In the genomic region with DNA sequence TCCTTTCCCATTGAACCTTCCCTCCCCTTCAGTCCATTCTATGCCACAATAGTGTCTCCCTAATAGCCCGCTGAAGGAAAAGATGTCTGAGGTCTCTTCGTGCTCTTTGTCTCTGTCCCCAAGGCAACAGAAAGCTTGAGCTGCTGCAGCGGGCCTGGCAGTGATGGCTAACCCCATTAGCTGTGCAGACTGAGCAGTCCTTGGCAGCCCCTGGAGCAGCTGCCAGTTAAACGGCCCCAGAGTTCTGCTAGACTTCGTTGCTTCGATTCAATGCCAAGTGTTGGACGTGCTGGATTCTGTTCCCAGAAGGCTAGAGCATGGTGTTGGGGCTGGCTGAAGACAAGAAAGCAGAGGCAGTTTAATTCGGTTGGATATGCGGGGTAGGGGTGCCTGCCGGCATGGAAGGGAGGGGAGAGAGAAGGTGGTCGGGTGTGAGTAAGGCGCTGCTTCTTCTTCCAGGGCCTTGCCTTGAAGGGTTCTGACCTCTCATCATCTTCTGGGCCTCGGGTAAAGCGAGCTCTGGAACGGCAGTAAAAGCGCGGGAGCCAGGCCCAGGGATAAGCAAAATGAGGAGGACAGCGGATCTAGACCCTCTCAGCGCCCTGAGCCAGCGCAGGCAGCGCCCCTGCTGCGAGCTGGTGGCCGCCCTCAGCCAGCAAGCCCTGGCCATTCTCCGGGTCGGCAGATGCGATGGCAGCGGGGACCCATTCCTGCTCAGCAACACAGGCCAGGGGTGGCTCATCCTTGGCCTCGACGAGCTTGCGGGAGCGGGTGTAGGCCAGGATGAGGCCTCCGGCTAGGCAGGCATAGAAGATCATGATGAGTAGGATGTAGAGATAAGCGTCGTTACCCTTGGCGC, we compare ENCODE assay signal across 7 mouse cellular contexts. TPM values are rescaled to one million over a fixed set of nuclear protein-coding genes. Genes with fewer than 3 reads are reported as not detected.
DNase-seq lines count a peak whose midpoint lies in the region; ATAC-seq and TF ChIP-seq lines count a peak whose summit lies in the region.

No protein-coding gene starts in this region.

- no peaks in the 10 kb centered on the region for H3K36me3 ChIP-seq in lung, embryonic 14.5 days (ENCODE audit: insufficient read depth)
- no peaks in the 10 kb centered on the region for H3K36me3 ChIP-seq in embryonic facial prominence, embryonic 12.5 days
- H3K36me3 ChIP-seq in hindbrain, embryonic 16.5 days (ENCODE audit: control insufficient read depth, insufficient read depth, low read length) = no peaks in the 10 kb centered on the region
- no peaks in the 10 kb centered on the region for H3K36me3 ChIP-seq in midbrain, embryonic 12.5 days

- no peaks in the 10 kb centered on the region for H3K4me1 ChIP-seq in lung, embryonic 14.5 days (ENCODE audit: insufficient read depth)
- H3K4me1 ChIP-seq in embryonic facial prominence, embryonic 12.5 days = no peaks in the 10 kb centered on the region
- H3K4me1 ChIP-seq in hindbrain, embryonic 16.5 days (ENCODE audit: control insufficient read depth, insufficient read depth, low read depth, low read length) = peaks cover 3% of the 10 kb centered on the region; the same call in 1 of the 2 replicates
- H3K4me1 ChIP-seq in midbrain, embryonic 12.5 days = peaks cover 10% of the 10 kb centered on the region; the same call in 1 of the 2 replicates

- H3K9me3 ChIP-seq in lung, embryonic 14.5 days (ENCODE audit: low read depth, low read length) = no peaks in the 10 kb centered on the region
- H3K9me3 ChIP-seq in embryonic facial prominence, embryonic 12.5 days = no peaks in the 10 kb centered on the region
- H3K9me3 ChIP-seq in hindbrain, embryonic 16.5 days (ENCODE audit: control insufficient read depth, low read length) = no peaks in the 10 kb centered on the region
- H3K9me3 ChIP-seq in midbrain, embryonic 12.5 days = no peaks in the 10 kb centered on the region

- H3K4me2 ChIP-seq in lung, embryonic 14.5 days = peak overlapping the region; percentile 61
- peak overlapping the region; percentile 57 for H3K4me2 ChIP-seq in embryonic facial prominence, embryonic 12.5 days (replicated peaks)
- H3K4me2 ChIP-seq in hindbrain, embryonic 16.5 days (ENCODE audit: low read length) = peak overlapping the region; percentile 49
- peak overlapping the region; percentile 50 for H3K4me2 ChIP-seq in midbrain, embryonic 12.5 days (replicated peaks)

- H3K4me3 ChIP-seq in lung, embryonic 14.5 days (ENCODE audit: low read depth, low read length) = peak overlapping the region; percentile 23
- peak overlapping the region; percentile 31 for H3K4me3 ChIP-seq in embryonic facial prominence, embryonic 12.5 days
- H3K4me3 ChIP-seq in hindbrain, embryonic 16.5 days (ENCODE audit: low read length) = peak overlapping the region; percentile 15
- peak overlapping the region; percentile 25 for H3K4me3 ChIP-seq in midbrain, embryonic 12.5 days

- H3K27me3 ChIP-seq in lung, embryonic 14.5 days (ENCODE audit: insufficient read depth, low read length) = no peaks in the 10 kb centered on the region
- H3K27me3 ChIP-seq in embryonic facial prominence, embryonic 12.5 days = peaks cover 31% of the 10 kb centered on the region
- peaks cover 2% of the 10 kb centered on the region; the same call in 1 of the 2 replicates for H3K27me3 ChIP-seq in hindbrain, embryonic 16.5 days (replicated peaks; ENCODE audit: control insufficient read depth, insufficient read depth, low read length)
- H3K27me3 ChIP-seq in midbrain, embryonic 12.5 days = peaks cover 52% of the 10 kb centered on the region

- H3K9ac ChIP-seq in lung, embryonic 14.5 days = peak overlapping the region; percentile 38
- H3K9ac ChIP-seq in embryonic facial prominence, embryonic 12.5 days = peak overlapping the region; percentile 36
- peak overlapping the region; percentile 54 for H3K9ac ChIP-seq in hindbrain, embryonic 16.5 days (ENCODE audit: low read depth, low read length)
- no peak overlapping the region; the same call in 1 of the 2 replicates for H3K9ac ChIP-seq in midbrain, embryonic 12.5 days (replicated peaks)

- WGBS in lung, embryonic 14.5 days = 29% methylated on average over 34 of the region's 35 CpGs
- WGBS in embryonic facial prominence, embryonic 12.5 days = 39% methylated on average over 35 of the region's 35 CpGs
- 27% methylated on average over 28 of the region's 35 CpGs for WGBS in hindbrain, embryonic 16.5 days
- WGBS in midbrain, embryonic 12.5 days = 31% methylated on average over 35 of the region's 35 CpGs

- DNase-seq in lung, embryonic 14.5 days = peak; percentile 7
- no peak for DNase-seq in lung, postnatal 36 days
- no peak for DNase-seq in thymus, postnatal 14 days
- no peak for DNase-seq in ovary, postnatal 36 days (ENCODE audit: low spot score)

- peak; percentile 60; the same call in 1 of the 2 replicates for ATAC-seq in lung, embryonic 14.5 days (ENCODE audit: insufficient read depth)
- no peak for ATAC-seq in embryonic facial prominence, embryonic 12.5 days (ENCODE audit: insufficient number of reproducible peaks, insufficient read depth, low FRiP score, low TSS enrichment)
- peak; percentile 92 for ATAC-seq in hindbrain, embryonic 16.5 days
- peak; percentile 68 for ATAC-seq in midbrain, embryonic 12.5 days (ENCODE audit: low FRiP score, low read depth)

- no peak overlapping the region for H3K27ac ChIP-seq in lung, embryonic 14.5 days (ENCODE audit: low read depth)
- no peak overlapping the region for H3K27ac ChIP-seq in embryonic facial prominence, embryonic 12.5 days
- H3K27ac ChIP-seq in hindbrain, embryonic 16.5 days (ENCODE audit: low read depth, low read length) = peak overlapping the region; percentile 57
- H3K27ac ChIP-seq in midbrain, embryonic 12.5 days (replicated peaks) = no peak overlapping the region

- TF ChIP-seq CTCF in lung, embryonic 14.5 days (IDR thresholded peaks at IDR 0.05; ENCODE audit: low read depth) = no peak

RNA-seq across cellular contexts. Expression of a gene that starts 0.9 kb away (rescaled TPM):
- 29.4 and 29.6 TPM in 2 replicates for polyA plus RNA-seq in lung, embryonic 14.5 days (2014; fragmentation: Nextera tagmentation; extraction: Ambion mirVana)
- polyA plus RNA-seq in embryonic facial prominence, embryonic 12.5 days (2016; fragmentation: Nextera tagmentation; extraction: Ambion mirVana) = 20.3 and 23.3 TPM in 2 replicates
- 43.7 and 48.9 TPM in 2 replicates for polyA plus RNA-seq in hindbrain, embryonic 16.5 days (2015; fragmentation: Nextera tagmentation; extraction: Ambion mirVana)
- polyA plus RNA-seq in midbrain, embryonic 12.5 days (2016; fragmentation: Nextera tagmentation; extraction: Ambion mirVana) = 13.4 and 18.4 TPM in 2 replicates
